Mouse (Mus musculus) liver, adult (tissue): ENCODE data around the gene Gata2.

Source experiments
- GATA4 ChIP-seq: IDR thresholded peaks from 2 replicates; pipeline ENCODE4 v1.6.1; 2014; ENCODE audit warnings: mild to moderate bottlenecking, low read length; ENCODE audit not compliant: insufficient replicate concordance

Gata2 gene

DNA sequence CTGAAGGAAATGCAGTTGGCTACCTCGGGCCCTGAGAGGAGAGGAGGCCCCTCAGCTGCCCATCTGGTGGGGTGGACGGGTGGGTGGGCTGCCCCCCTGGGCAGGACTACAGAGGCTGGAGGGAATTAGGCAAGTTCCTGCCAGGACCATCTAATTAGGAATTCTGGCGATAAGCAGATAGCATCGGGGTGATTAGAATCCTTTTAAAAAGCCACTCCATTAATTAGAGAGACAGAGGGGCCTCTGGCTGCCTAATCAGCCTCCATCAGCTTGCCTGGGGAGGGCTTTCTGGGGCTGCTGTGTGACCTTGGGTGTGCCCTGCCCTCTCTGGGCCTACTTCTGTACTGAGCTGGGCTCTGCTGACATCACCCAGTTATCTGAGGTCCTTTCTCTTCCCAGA lies 25.4 kb downstream of the Gata2 start:
- no peak for TF ChIP-seq GATA4

DNA sequence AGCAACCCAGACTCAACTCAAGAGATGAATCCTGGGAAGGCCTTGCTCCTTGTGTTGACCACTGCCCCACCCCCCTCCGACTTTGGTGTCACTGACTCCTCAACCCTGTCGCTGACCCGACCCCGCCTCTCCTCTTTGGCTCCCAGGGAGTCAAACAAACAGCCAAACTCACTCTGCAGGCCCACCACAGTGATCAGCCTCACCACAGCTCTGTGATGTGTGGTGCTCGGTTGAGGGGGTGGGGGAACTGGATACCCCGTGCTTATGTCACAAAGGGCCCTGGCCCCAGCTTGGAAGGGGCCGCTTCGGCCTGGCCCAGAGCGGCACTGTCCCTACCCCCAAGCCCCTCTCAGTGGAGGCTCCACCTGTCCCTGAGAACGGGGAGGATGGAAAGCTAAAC lies 28.3 kb downstream of the Gata2 start, which contains the start of gene Dnajb8:
Gene Dnajb8, plus strand, starts transcription at position 301 of the 400 bp plus-strand sequence.
- no peak for TF ChIP-seq GATA4

DNA sequence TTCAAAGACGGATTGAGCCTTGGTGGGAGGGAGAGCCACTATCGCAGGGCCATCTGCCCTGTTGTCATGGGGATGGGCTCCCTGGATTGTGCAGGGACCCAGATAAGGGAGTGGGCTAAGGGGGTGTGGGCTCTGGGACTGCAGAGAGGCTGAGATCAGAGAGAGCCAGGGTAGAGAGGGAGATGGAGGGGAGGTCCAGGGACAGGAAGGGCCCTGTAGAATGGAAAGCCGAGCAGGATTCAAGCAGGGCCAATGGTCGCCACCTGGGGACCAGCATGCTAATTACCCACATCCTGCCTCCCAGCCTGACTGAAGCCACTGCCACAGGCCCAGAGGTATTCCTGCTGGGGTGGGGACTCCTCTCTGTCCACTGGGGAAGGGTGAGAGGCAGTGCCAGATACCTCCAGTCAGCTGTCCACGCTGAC lies 32.9 kb downstream of the Gata2 start:
- TF ChIP-seq GATA4: no peak

DNA sequence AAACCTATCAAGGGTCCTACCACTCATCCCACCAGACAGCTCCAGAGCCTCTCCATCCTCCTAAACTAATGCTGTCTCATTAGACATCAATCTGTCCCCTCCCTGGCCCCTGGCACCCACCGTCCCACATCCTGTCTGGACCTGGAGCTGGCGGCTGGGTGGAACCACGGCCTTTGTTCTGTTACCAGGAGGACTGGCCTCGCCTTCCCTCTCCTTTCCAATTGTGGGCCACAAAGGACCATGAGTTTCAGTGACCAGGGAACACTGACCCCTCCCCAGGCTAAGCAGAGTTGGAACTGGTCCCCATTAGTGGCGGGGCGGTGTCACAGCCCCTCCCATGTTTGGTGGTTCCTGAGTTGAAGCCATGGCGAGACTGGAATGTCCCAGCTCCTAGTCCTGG lies 33.8 kb downstream of the Gata2 start:
- no peak for TF ChIP-seq GATA4

DNA sequence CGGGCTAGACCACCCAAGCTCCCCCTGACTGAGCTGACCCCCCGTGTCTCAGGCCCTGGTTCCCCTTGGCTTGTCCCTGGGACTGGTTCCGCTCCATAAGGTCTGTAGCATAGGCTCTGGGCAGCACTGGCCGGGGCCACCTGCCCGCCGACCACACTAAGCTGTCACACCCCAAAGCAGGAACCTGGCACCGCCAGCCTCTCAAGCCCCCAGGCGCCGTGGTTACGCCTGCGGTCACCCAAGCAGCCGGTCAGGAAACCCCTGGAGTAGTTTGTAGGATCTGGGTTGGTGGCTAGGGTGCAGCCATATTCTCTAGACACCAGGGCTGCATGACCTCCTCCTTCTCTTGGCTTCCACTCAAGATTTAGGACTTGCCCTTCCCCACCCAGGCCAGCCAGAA lies 35.5 kb downstream of the Gata2 start:
- TF ChIP-seq GATA4: no peak

- no peak for TF ChIP-seq GATA4
Measured at GRCm38 (mm10) chr6:88231821-88232220, 38.1 kb downstream of the Gata2 start.

GRCm38 (mm10) chr6:88232221-88232620 lies 38.5 kb downstream of the Gata2 start:
- no peak for TF ChIP-seq GATA4

GRCm38 (mm10) chr6:88233996-88234395 lies 40.3 kb downstream of the Gata2 start:
- TF ChIP-seq GATA4: no peak

DNA sequence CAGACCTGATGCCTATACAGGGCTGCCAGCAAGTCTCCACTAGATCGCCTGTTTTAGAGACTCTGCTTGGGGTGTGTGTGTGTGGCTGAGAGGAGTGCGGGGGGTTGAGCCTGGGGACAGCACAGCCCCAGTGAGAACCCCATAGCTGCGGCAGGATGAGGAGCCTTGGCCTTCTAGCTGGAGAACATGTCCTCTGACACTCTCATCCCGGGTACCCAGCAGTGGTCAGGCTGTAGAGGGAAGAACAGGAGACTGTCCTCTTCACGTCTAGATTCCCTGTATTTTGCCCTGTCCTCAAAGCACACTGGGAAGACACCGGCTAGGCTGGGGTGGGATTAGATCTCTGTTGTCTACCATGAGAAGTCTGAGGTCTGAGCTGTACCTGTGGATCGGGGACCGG lies 41.8 kb downstream of the Gata2 start:
- no peak for TF ChIP-seq GATA4

GRCm38 (mm10) chr6:88235983-88236382 lies 42.3 kb downstream of the Gata2 start:
- no peak for TF ChIP-seq GATA4

GRCm38 (mm10) chr6:88236513-88236912 lies 42.8 kb downstream of the Gata2 start:
- no peak for TF ChIP-seq GATA4

DNA sequence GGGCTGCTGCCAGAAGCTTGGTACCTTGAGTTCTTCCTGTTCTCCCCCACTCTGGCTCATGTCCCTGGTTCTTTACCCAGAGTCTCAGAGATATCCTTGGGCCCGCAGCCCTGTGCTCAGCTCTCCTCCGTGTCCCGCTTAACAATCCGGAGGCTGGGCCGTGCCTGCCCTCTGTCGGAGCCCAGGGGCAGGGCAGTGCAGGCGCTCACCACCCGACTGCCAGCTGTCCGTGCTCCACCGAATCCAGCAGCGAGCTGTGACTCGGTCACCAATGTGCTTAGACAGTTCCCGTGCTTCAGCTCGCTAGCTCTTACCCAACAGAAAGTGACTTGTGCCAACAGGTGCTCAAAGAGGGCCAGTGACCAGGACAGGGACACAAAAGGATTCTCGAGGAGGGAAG lies 48.9 kb downstream of the Gata2 start:
- no peak for TF ChIP-seq GATA4

GRCm38 (mm10) chr6:88249231-88249630 lies 55.5 kb downstream of the Gata2 start:
- no peak for TF ChIP-seq GATA4

DNA sequence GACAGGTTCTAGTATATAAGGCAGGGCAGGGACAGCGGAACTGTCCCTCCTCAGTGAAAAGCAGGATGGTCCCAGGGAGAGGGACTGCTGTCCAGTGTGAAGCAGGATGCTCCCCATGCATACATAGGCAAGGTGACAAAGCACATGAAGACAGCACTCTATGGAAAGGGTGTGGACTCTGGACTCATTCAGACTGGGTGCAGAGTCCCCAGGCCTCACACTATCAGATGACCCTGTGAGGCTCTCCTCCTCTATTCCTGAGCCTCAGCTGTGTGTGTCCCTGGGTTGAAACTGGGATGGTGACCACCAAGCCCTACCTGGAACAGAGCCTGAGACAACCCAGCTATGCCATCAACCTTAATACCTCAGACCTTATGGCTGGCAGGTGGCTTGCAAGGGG lies 57.7 kb downstream of the Gata2 start:
- no peak for TF ChIP-seq GATA4

GRCm38 (mm10) chr6:88251798-88252478 lies 58.2 kb downstream of the Gata2 start:
- no peak for TF ChIP-seq GATA4

DNA sequence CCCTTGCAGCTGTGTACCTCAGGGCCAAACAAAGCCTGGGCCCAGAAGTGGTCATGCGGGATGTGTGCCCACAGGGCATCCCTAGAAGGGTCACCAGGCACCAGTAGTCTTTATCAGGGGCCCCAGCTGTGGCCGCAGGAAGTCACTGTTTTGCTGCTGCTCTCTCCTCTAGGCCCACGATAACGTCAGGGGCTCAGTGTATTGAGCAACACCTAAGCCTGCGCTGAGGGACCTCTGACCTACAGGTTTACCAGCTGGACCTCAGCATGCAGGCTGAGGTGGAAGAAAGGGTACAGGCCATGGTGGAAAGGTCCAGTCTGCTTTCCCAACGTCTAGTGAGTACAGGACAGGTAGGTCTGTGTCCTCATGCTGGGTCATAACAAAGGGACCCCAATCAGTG lies 60.4 kb downstream of the Gata2 start:
- no peak for TF ChIP-seq GATA4

GRCm38 (mm10) chr6:88255435-88255834 lies 61.7 kb downstream of the Gata2 start:
- no peak for TF ChIP-seq GATA4
